Mouse (Mus musculus) CH12.LX (cell line): ENCODE data around the gene Rpl38. TPM values are rescaled to one million over a fixed set of nuclear protein-coding genes. Genes with fewer than 3 reads are reported as not detected.

Source experiments
- DNase-seq: peaks from one replicate; pipeline ENCODE4 v3.0.0-alpha.2; 2013; ENCODE audit errors: extremely low read depth
- H3K27ac ChIP-seq: 2 replicates; pipeline ENCODE4 v1.5.1; 2012; ENCODE audit warnings: low read depth, mild to moderate bottlenecking, control low read depth, moderate library complexity; ENCODE audit not compliant: insufficient read depth
- H3K27me3 ChIP-seq: replicated peaks from 2 replicates; pipeline ENCODE3; 2012; ENCODE audit warnings: inconsistent platforms
- H3K36me3 ChIP-seq, 2 experiments: replicated peaks in 1 of 2; 2 replicates each; pipeline versions ENCODE3 to v1.6.1; 2012; ENCODE audit warnings: inconsistent platforms in 1 of 2, low read length in 1 of 2, mild to moderate bottlenecking in 1 of 2, mixed read lengths in 1 of 2, moderate library complexity in 1 of 2; ENCODE audit not compliant: control insufficient read depth in 1 of 2, insufficient read depth in 1 of 2
- H3K4me1 ChIP-seq, 2 experiments: 2 replicates each; pipeline ENCODE4 v1.6.1; 2012; ENCODE audit warnings: inconsistent platforms in 1 of 2, moderate library complexity in 1 of 2; ENCODE audit not compliant: insufficient read depth in 2 of 2, control insufficient read depth in 1 of 2
- H3K4me2 ChIP-seq: 2 replicates; pipeline ENCODE4 v1.6.1; 2012; ENCODE audit warnings: low read depth, mild to moderate bottlenecking, control low read depth; ENCODE audit not compliant: poor library complexity, insufficient read depth, severe bottlenecking
- H3K4me3 ChIP-seq, 3 experiments: fragments of 150-350 bp in 1 of 3; sonication (generic) in 1 of 3; replicated peaks in 1 of 3; 2 replicates each; pipeline versions ENCODE3 to v1.5.1; 2011 to 2012; ENCODE audit warnings: low read depth in 2 of 3, low read length in 2 of 3, mild to moderate bottlenecking in 2 of 3, moderate library complexity in 2 of 3, control low read depth in 1 of 3, improper control_type of control experiment in 1 of 3, inconsistent platforms in 1 of 3, mixed read lengths in 1 of 3; ENCODE audit not compliant: poor library complexity in 1 of 3
- H3K79me2 ChIP-seq: replicated peaks from 2 replicates; pipeline ENCODE4 v1.6.1; 2012; ENCODE audit warnings: mild to moderate bottlenecking, moderate library complexity; ENCODE audit not compliant: control insufficient read depth, poor library complexity, insufficient read depth, severe bottlenecking; ENCODE audit errors: extremely low read depth
- H3K9ac ChIP-seq: 2 replicates; pipeline ENCODE4 v1.6.1; 2012; ENCODE audit warnings: low read depth, mild to moderate bottlenecking, control low read depth, moderate library complexity; ENCODE audit not compliant: insufficient read depth
- H3K9me3 ChIP-seq: replicated peaks from 2 replicates; pipeline ENCODE3; 2012; ENCODE audit warnings: low read length, inconsistent platforms, mixed read lengths
- BHLHE40 ChIP-seq: IDR thresholded peaks from 2 replicates; pipeline ENCODE4 v1.6.1; 2011; ENCODE audit warnings: mild to moderate bottlenecking, low read depth, low read length, improper control_type of control experiment
- CHD2 ChIP-seq: IDR thresholded peaks from 2 replicates; pipeline ENCODE4 v1.6.1; 2011; ENCODE audit warnings: low read length, improper control_type of control experiment
- CTCF ChIP-seq, 2 experiments: IDR thresholded peaks in 1 of 2; conservative IDR thresholded peaks in 1 of 2; 2 replicates each; pipeline ENCODE4 v1.5.1; 2011 to 2012; ENCODE audit warnings: low read depth in 2 of 2, low read length in 2 of 2, improper control_type of control experiment in 1 of 2, inconsistent platforms in 1 of 2, mild to moderate bottlenecking in 1 of 2, moderate library complexity in 1 of 2
- E2F4 ChIP-seq: IDR thresholded peaks from 2 replicates; pipeline ENCODE4 v1.6.1; 2011; ENCODE audit warnings: low read depth, low read length, improper control_type of control experiment; ENCODE audit not compliant: insufficient replicate concordance
- ELF1 ChIP-seq: IDR thresholded peaks from 2 replicates; pipeline ENCODE4 v1.6.1; 2014; ENCODE audit warnings: low read depth, mild to moderate bottlenecking, inconsistent platforms, low read length, improper control_type of control experiment
- ETS1 ChIP-seq: conservative IDR thresholded peaks from 2 replicates; pipeline ENCODE4 v1.6.1; 2012; ENCODE audit warnings: low read depth, mild to moderate bottlenecking, inconsistent platforms, low read length, improper control_type of control experiment, moderate library complexity
- GABPA ChIP-seq: IDR thresholded peaks from 2 replicates; pipeline ENCODE4 v1.6.1; 2012; ENCODE audit warnings: low read depth, low read length, improper control_type of control experiment, inconsistent platforms; ENCODE audit not compliant: insufficient replicate concordance
- IRF4 ChIP-seq: IDR thresholded peaks from 2 replicates; pipeline ENCODE4 v1.6.1; 2014; ENCODE audit warnings: low read depth, mild to moderate bottlenecking, inconsistent platforms, low read length, improper control_type of control experiment
- MAFK ChIP-seq: IDR thresholded peaks from 2 replicates; pipeline ENCODE4 v1.6.1; 2011; ENCODE audit warnings: low read length, improper control_type of control experiment; ENCODE audit not compliant: insufficient replicate concordance
- MAX ChIP-seq: IDR thresholded peaks from 2 replicates; pipeline ENCODE4 v1.6.1; 2011; ENCODE audit warnings: low read length, improper control_type of control experiment
- MAZ ChIP-seq: IDR thresholded peaks from 2 replicates; pipeline ENCODE4 v1.6.1; 2012; ENCODE audit warnings: low read depth, mild to moderate bottlenecking, inconsistent platforms, low read length, improper control_type of control experiment, moderate library complexity
- MEF2A ChIP-seq: IDR thresholded peaks from 2 replicates; pipeline ENCODE4 v1.6.1; 2014; ENCODE audit warnings: low read depth, mild to moderate bottlenecking, inconsistent platforms, low read length, improper control_type of control experiment, borderline replicate concordance
- MXI1 ChIP-seq: IDR thresholded peaks from 2 replicates; pipeline ENCODE4 v1.6.1; 2011; ENCODE audit warnings: mild to moderate bottlenecking, low read depth, low read length, improper control_type of control experiment
- PAX5 ChIP-seq: IDR thresholded peaks from 2 replicates; pipeline ENCODE4 v1.6.1; 2012; ENCODE audit warnings: low read length, inconsistent platforms, mixed read lengths
- POLR2A ChIP-seq: IDR thresholded peaks from 2 replicates; pipeline ENCODE4 v1.6.1; 2011; ENCODE audit warnings: low read depth, mild to moderate bottlenecking, improper control_type of control experiment, low read length
- RAD21 ChIP-seq: IDR thresholded peaks from 2 replicates; pipeline ENCODE4 v1.6.1; 2011; ENCODE audit warnings: low read depth, mild to moderate bottlenecking, low read length, improper control_type of control experiment, moderate library complexity
- RCOR1 ChIP-seq: conservative IDR thresholded peaks from 2 replicates; pipeline ENCODE4 v1.6.1; 2012; ENCODE audit warnings: low read depth, mild to moderate bottlenecking, inconsistent platforms, low read length, improper control_type of control experiment
- SMC3 ChIP-seq: IDR thresholded peaks from 2 replicates; pipeline ENCODE4 v1.6.1; 2011; ENCODE audit warnings: low read depth, low read length, improper control_type of control experiment
- TCF12 ChIP-seq: IDR thresholded peaks from 2 replicates; pipeline ENCODE4 v1.6.1; 2014; ENCODE audit warnings: low read depth, mild to moderate bottlenecking, inconsistent platforms, low read length, improper control_type of control experiment
- UBTF ChIP-seq: IDR thresholded peaks from 2 replicates; pipeline ENCODE4 v1.6.1; 2012; ENCODE audit warnings: low read depth, mild to moderate bottlenecking, inconsistent platforms, low read length, improper control_type of control experiment, moderate library complexity
- USF1 ChIP-seq: IDR thresholded peaks from 2 replicates; pipeline ENCODE4 v1.6.1; 2014; ENCODE audit warnings: low read depth, mild to moderate bottlenecking, inconsistent platforms, low read length, improper control_type of control experiment
- ZKSCAN1 ChIP-seq: IDR thresholded peaks from 2 replicates; pipeline ENCODE4 v1.6.1; 2012; ENCODE audit warnings: low read depth, inconsistent platforms, low read length, improper control_type of control experiment, borderline replicate concordance
- ZNF384 ChIP-seq: IDR thresholded peaks from 2 replicates; pipeline ENCODE4 v1.6.1; 2012; ENCODE audit warnings: low read depth, low read length, improper control_type of control experiment, inconsistent platforms
- dilution Hi-C: fragments of 300-500 bp; cut with MboI; formaldehyde crosslinking; loops from 2 replicates; pipeline ENCODE4 v1.14.3; 2020; ENCODE audit warnings: low sequenced_read_pairs; ENCODE audit not compliant: extremely low pct_unique_long_range_greater_than_20kb, extremely low pct_ligation_motif_present
- in situ Hi-C: fragments of 300-500 bp; cut with MboI; formaldehyde crosslinking; loops from 3 replicates; pipeline ENCODE4 v1.14.3; 2019; ENCODE audit warnings: low sequenced_read_pairs, low pct_ligation_motif_present, low pct_unique_long_range_greater_than_20kb, mixed read lengths
- polyA plus RNA-seq: library from polyadenylated mRNA; unstranded; fragments of >175 nt; gene quantifications from 2 replicates; pipeline ENCODE4 v1.2.1, GENCODE M21; 2012; ENCODE audit warnings: low read depth; ENCODE audit not compliant: insufficient read length
- total RNA-seq, 2 experiments: library from RNA; depleted of rRNA; stranded (reverse); fragments of 300-350 nt in 1 of 2; fragments of >200 nt in 1 of 2; gene quantifications; 2 replicates each; pipeline ENCODE4 v1.2.3; 2012 to 2014

Gene Rpl38
- total and polyA plus RNA-seq, 3 experiments, result 1,435 to 5,556 (median 4,204) TPM

- no peak for DNase-seq
- Histone ChIP-seq H3K9me3 (no peaks in the 10 kb centered on the region), H3K4me1 (peaks cover 5 to 41% of the 10 kb centered on the region in 2 experiments), H3K27me3 (no peaks in the 10 kb centered on the region), H3K9ac (no peak overlapping the region), H3K27ac (no peak overlapping the region), H3K4me3 (no peak overlapping the region), H3K36me3 (peaks cover 0 to 32% of the 10 kb centered on the region in 2 experiments), H3K79me2 (no peaks in the 10 kb centered on the region), H3K4me2 (no peak overlapping the region)
- dilution Hi-C loops, result no loop called here
- TF ChIP-seq CTCF (conservative IDR thresholded peaks at IDR 0.05 in 1 of 2, IDR thresholded peaks at IDR 0.05 in 1 of 2; ENCODE audit: low read depth in 2 of 2, low read length in 2 of 2), result no peak
- no peak for TF ChIP-seq UBTF
- TF ChIP-seq PAX5, result no peak
- TF ChIP-seq IRF4, result no peak
- no peak for TF ChIP-seq POLR2A
- no peak for TF ChIP-seq ZKSCAN1
- no peak for TF ChIP-seq MAFK
- no peak for TF ChIP-seq USF1
- TF ChIP-seq RCOR1, result no peak
- TF ChIP-seq E2F4, result no peak
- TF ChIP-seq SMC3, result no peak
- TF ChIP-seq TCF12, result no peak
- no peak for TF ChIP-seq MAX
- TF ChIP-seq RAD21, result no peak
- TF ChIP-seq MXI1, result no peak
- no peak for TF ChIP-seq MEF2A
- TF ChIP-seq ETS1, result no peak
- no peak for TF ChIP-seq BHLHE40
- no peak for TF ChIP-seq ELF1
- no peak for TF ChIP-seq CHD2
- in situ Hi-C loops, result no loop called here
These were observed 17.3 kb downstream of the Rpl38 start for GRCm38 (mm10) chr11:114685526-114686040.

- H3K36me3 ChIP-seq, result peaks cover 0 to 28% of the 10 kb centered on the region in 2 experiments
- no peaks in the 10 kb centered on the region for H3K9me3 ChIP-seq
These were observed 18.1 kb downstream of the Rpl38 start for GRCm38 (mm10) chr11:114686221-114686959.

More at GRCm38 (mm10) chr11:114686221-114686959, 18.1 kb downstream of the Rpl38 start:
- Histone ChIP-seq H3K9ac (no peak overlapping the region), H3K27ac (no peak overlapping the region), H3K27me3 (no peaks in the 10 kb centered on the region), H3K4me2 (no peak overlapping the region), H3K4me1 (peaks cover 5 to 37% of the 10 kb centered on the region in 2 experiments), H3K4me3 (no peak overlapping the region), H3K79me2 (no peaks in the 10 kb centered on the region)
- dilution Hi-C loops (no loop called here), in situ Hi-C loops (no loop called here)
- DNase-seq, result no peak
- no peak for TF ChIP-seq USF1
- TF ChIP-seq ZNF384, result no peak
- no peak for TF ChIP-seq TCF12
- no peak for TF ChIP-seq MAZ
- no peak for TF ChIP-seq GABPA
- no peak for TF ChIP-seq MAFK
